Mouse (Mus musculus) hindbrain, embryonic 15.5 days (tissue): Measurements from ENCODE around the gene Mas1. TPM values are rescaled to one million over a fixed set of nuclear protein-coding genes. Genes with fewer than 3 reads are reported as not detected.

ENCODE experiments used
- ATAC-seq: fragments of 200-750 bp; cut with Nextera tagmentation; 2 replicates; pipeline ENCODE4 v1.8.0; 2017; ENCODE audit warnings: low read depth, moderate number of reproducible peaks, moderate TSS enrichment; ENCODE audit not compliant: low FRiP score
- H3K27ac ChIP-seq: fragments of 300-500 bp; sonication (generic); replicated peaks from 2 replicates; pipeline ENCODE4 v1.5.1; 2015; ENCODE audit warnings: mild to moderate bottlenecking, inconsistent platforms
- H3K27me3 ChIP-seq: fragments of 300-500 bp; sonication (generic); 2 replicates; pipeline ENCODE4 v1.6.1; 2015; ENCODE audit warnings: control low read depth, inconsistent platforms
- H3K36me3 ChIP-seq: fragments of 300-500 bp; sonication (generic); 2 replicates; pipeline ENCODE4 v1.6.1; 2015; ENCODE audit warnings: control low read depth, inconsistent platforms
- H3K4me1 ChIP-seq: fragments of 300-500 bp; sonication (generic); replicated peaks from 2 replicates; pipeline ENCODE4 v1.6.1; 2015; ENCODE audit warnings: control low read depth, inconsistent platforms
- H3K4me2 ChIP-seq: fragments of 300-500 bp; sonication (generic); 2 replicates; pipeline ENCODE4 v1.6.1; 2015; ENCODE audit warnings: moderate library complexity, mild to moderate bottlenecking, inconsistent platforms
- H3K4me3 ChIP-seq: fragments of 300-500 bp; sonication (generic); 2 replicates; pipeline ENCODE4 v1.5.1; 2015; ENCODE audit warnings: mild to moderate bottlenecking, inconsistent platforms
- H3K9ac ChIP-seq: fragments of 300-500 bp; sonication (generic); 2 replicates; pipeline ENCODE4 v1.6.1; 2015; ENCODE audit warnings: inconsistent platforms
- H3K9me3 ChIP-seq: fragments of 300-500 bp; sonication (generic); 2 replicates; pipeline ENCODE4 v1.6.1; 2016; ENCODE audit warnings: control low read depth, inconsistent platforms
- WGBS: fragments of 180-500 bp; shearing (Covaris S2); methylation state at CpG from one replicate; pipeline ENCODE4 v1.1.7; 2015; 5-methylcytosine and 5-hydroxymethylcytosine counted together
- polyA plus RNA-seq: library from polyadenylated mRNA; unstranded; fragments of >200 nt; fragmentation: Nextera tagmentation; extraction: Ambion mirVana; gene quantifications from 2 replicates; pipeline ENCODE4 v1.2.1, GENCODE M21; 2015

The Mas1 gene
- polyA plus RNA-seq, 1 experiment from 2014 or later, result not detected

DNA sequence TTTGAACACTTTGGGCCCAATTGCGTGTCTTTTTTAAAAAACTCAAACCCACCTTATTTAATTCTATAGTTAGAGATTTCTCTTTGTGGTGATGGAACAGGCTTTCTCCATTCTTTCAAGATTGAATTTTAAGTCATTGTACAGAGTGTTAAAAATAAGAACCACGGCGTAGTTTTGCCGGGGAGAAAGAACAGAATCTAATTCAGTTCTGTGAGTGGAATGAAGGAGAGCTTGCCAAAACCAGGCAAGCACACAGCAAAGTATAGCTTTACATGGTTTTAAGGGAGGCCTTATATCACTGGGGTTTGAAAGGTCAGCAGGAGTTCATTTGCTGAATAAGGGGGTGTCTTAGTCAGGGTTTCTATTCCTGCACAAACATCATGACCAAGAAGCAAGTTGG lies 23.4 kb downstream of the Mas1 start:
- H3K4me1 ChIP-seq, result no peaks in the 10 kb centered on the region
- no peak for ATAC-seq
- no peaks in the 10 kb centered on the region for H3K9me3 ChIP-seq
- H3K27ac ChIP-seq, result no peak overlapping the region
- WGBS, result 89% methylated on average over 4 of the region's 4 CpGs
- H3K36me3 ChIP-seq, result no peaks in the 10 kb centered on the region
- H3K4me3 ChIP-seq, result no peak overlapping the region
- H3K9ac ChIP-seq, result no peak overlapping the region
- H3K27me3 ChIP-seq, result no peaks in the 10 kb centered on the region
- H3K4me2 ChIP-seq, result no peak overlapping the region

DNA sequence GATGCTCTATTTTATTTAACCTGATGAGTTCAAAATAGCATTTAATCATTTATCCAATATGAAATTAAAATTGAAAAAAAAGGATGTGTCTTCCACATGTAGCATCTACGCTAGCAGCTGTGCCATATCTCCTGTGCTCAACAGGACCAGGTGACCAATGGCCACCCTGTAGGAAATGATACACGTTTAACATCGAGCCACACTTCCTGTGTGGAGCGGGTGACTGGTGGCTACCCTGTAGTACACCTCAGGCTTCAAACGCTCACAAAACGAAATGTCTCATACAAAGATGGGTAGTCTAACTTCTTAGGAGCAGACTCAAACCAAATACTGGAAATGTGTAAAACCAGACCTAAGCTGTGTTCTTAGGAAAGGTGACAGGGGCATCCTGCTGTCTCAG lies 24.1 kb downstream of the Mas1 start:
- Histone ChIP-seq H3K9me3 (no peaks in the 10 kb centered on the region), H3K27me3 (no peaks in the 10 kb centered on the region), H3K36me3 (no peaks in the 10 kb centered on the region), H3K4me1 (no peaks in the 10 kb centered on the region), H3K4me3 (no peak overlapping the region), H3K27ac (no peak overlapping the region), H3K4me2 (no peak overlapping the region), H3K9ac (no peak overlapping the region)
- ATAC-seq, result no peak
- 89% methylated on average over 6 of the region's 6 CpGs for WGBS

DNA sequence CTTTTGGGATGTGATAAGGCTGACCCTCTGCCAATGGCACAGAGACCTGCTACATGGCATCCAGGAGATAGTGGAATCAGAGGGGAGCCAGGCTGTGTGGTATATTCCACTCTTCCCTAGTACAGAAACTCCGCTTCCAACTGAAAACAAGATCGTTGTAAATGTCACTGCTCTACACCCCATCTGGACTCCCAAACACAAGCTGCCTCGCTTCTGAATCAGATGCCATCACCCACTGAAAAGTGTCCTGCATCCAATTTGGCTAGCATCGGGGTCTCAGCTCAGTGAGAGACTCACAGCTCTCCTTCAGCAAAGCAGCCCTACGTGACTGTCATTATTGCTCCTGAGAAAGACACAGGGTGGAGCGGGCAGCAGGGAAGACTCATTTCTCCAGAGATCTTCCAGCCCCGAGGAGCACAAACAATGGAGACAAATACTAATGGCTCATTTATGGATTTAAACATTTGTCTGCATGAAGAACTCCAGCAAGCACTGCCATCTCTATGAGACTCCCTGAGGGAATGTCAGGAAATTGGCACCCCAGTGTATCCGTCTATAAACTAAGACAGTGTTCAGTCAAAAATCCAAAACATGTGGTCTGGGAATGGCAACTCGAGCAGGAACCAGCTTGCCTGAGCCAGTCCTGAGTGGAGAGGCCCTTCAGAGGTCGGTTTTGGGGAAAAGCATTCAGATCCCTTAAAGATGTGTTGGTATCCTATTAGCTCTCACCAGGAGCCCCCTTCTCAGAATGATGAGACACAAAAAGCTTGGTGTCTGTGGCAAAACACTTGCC lies 28.3 kb downstream of the Mas1 start:
- H3K9me3 ChIP-seq, result no peaks in the 10 kb centered on the region
- 63% methylated on average over 10 of the region's 10 CpGs for WGBS
- H3K4me1 ChIP-seq, result no peaks in the 10 kb centered on the region
- no peaks in the 10 kb centered on the region for H3K27me3 ChIP-seq
- no peak overlapping the region for H3K9ac ChIP-seq
- no peak overlapping the region for H3K27ac ChIP-seq
- no peaks in the 10 kb centered on the region for H3K36me3 ChIP-seq
- no peak overlapping the region for H3K4me3 ChIP-seq
- ATAC-seq, result no peak
- H3K4me2 ChIP-seq, result no peak overlapping the region

DNA sequence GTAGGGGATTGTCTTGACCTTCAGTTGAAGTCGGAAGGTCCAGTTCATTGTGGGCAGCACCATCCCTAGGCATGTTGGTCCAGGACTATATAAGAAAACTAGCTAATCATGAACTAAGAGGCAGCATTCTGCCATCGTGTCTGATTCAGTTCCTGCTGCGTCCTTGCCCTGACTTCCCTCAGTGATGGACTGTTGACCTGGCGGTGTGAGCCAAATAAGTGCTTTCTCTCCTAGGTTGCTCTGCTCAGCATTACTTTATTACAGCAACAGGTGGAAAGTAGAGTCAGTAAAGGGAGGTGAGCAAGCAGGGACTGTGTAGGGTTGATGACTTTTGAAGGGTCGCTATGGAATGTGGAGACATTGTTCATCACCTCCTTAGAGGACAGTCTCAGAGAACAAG lies 32.2 kb downstream of the Mas1 start:
- no peak overlapping the region for H3K27ac ChIP-seq
- ATAC-seq, result no peak
- no peaks in the 10 kb centered on the region for H3K9me3 ChIP-seq
- H3K4me1 ChIP-seq, result no peaks in the 10 kb centered on the region
- no peak overlapping the region for H3K4me2 ChIP-seq
- WGBS, result 95% methylated on average over 5 of the region's 5 CpGs
- no peaks in the 10 kb centered on the region for H3K27me3 ChIP-seq
- H3K4me3 ChIP-seq, result no peak overlapping the region
- H3K36me3 ChIP-seq, result no peaks in the 10 kb centered on the region
- no peak overlapping the region for H3K9ac ChIP-seq

DNA sequence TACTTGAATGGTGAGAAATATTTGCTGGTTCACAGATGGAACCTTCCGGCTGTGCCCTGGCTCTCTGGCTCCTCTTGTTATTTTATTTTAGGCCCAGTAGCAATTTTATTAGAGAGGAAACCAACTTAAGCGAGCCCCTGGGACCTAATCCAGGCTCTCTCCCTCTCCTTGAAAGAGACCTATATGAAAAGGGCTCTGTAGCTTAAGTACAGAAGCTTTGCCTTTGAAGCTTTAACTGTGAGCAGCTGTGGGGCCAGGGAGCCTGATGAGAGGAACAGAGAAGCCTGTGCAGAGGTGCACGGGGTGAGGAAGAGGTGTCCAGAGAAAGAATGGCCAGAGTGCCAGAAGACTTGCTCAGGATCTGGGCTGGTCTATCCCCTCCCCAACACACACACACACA lies 33.1 kb downstream of the Mas1 start:
- H3K4me2 ChIP-seq, result no peak overlapping the region
- no peaks in the 10 kb centered on the region for H3K4me1 ChIP-seq
- no peak overlapping the region for H3K4me3 ChIP-seq
- H3K27ac ChIP-seq, result no peak overlapping the region
- no peak for ATAC-seq
- no peaks in the 10 kb centered on the region for H3K9me3 ChIP-seq
- 66% methylated on average over 3 of the region's 3 CpGs for WGBS
- no peaks in the 10 kb centered on the region for H3K36me3 ChIP-seq
- H3K27me3 ChIP-seq, result no peaks in the 10 kb centered on the region
- no peak overlapping the region for H3K9ac ChIP-seq

DNA sequence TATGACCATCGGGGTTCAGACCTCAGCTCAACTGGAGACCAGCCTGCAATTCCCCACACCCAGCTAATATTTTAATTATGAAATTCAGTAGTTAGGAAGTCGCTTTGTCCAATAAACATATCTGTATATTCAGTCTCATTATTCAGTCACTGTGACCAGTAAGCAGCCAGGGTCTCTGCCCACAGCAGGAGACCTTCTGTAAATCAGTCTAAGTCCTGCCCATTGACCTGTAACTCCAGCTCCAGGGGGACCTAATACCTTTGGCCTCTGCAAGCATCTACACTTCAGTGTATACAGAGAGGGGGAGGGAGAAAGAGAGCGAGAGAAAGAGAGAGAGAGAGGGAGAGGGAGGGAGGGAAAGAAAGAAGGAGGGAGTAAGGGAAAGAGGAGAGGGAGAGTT lies 33.6 kb downstream of the Mas1 start:
- ATAC-seq, result no peak
- 76% methylated on average over 3 of the region's 3 CpGs for WGBS
- no peaks in the 10 kb centered on the region for H3K9me3 ChIP-seq

DNA sequence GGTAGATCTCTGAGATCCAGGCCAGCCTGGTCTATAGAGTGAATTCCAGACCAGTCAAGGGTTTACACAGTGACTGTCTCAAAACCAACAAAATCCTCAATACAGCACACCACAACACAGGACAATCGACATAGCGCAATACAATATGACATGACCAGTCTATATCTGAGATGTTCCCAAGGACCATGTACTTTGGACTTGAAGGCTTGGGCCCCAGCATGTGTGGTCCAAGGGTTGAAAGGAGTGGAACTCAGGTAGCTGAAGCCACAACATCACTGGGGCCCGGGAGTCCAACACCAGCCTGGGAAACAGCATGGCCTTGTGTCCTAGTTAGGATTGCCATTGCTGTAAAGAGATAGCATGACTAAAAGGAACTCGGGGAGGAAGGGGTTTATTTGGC lies 35.3 kb downstream of the Mas1 start:
- WGBS, result 96% methylated on average over 4 of the region's 4 CpGs
- no peak overlapping the region for H3K4me2 ChIP-seq
- no peaks in the 10 kb centered on the region for H3K27me3 ChIP-seq
- no peak overlapping the region for H3K9ac ChIP-seq
- no peak overlapping the region for H3K27ac ChIP-seq
- H3K9me3 ChIP-seq, result no peaks in the 10 kb centered on the region
- H3K4me3 ChIP-seq, result no peak overlapping the region
- no peak for ATAC-seq
- H3K36me3 ChIP-seq, result no peaks in the 10 kb centered on the region
- H3K4me1 ChIP-seq, result no peaks in the 10 kb centered on the region

More for the DNA sequence above, 33.6 kb downstream of the Mas1 start:
- H3K27ac ChIP-seq, result no peak overlapping the region
- no peak overlapping the region for H3K4me2 ChIP-seq
- H3K9ac ChIP-seq, result no peak overlapping the region
- H3K4me1 ChIP-seq, result no peaks in the 10 kb centered on the region
- no peaks in the 10 kb centered on the region for H3K27me3 ChIP-seq
- H3K36me3 ChIP-seq, result no peaks in the 10 kb centered on the region
- no peak overlapping the region for H3K4me3 ChIP-seq

DNA sequence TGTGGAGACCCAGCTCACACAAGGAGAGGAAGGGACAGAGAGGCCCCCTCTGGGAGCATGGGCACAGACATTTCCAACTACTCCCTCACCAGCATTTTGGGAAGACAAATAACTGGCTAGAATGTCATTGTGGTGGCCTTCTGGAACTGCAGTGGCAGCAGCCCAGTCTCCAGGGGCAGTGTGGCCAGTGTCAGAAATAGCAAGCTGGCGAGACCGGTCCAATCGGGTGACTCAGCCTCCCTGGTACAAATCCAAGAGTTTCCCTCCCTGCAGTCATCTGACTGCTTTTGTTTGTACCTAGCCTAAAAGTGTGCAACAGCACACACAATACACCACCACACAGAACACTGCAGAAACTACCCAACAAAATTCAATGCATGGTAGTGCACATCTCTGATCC lies 35.7 kb downstream of the Mas1 start:
- no peaks in the 10 kb centered on the region for H3K27me3 ChIP-seq
- H3K4me2 ChIP-seq, result no peak overlapping the region
- no peak overlapping the region for H3K4me3 ChIP-seq
- H3K4me1 ChIP-seq, result no peaks in the 10 kb centered on the region
- 92% methylated on average over 3 of the region's 3 CpGs for WGBS
- H3K27ac ChIP-seq, result no peak overlapping the region
- H3K9ac ChIP-seq, result no peak overlapping the region
- ATAC-seq, result no peak
- no peaks in the 10 kb centered on the region for H3K36me3 ChIP-seq
- no peaks in the 10 kb centered on the region for H3K9me3 ChIP-seq

DNA sequence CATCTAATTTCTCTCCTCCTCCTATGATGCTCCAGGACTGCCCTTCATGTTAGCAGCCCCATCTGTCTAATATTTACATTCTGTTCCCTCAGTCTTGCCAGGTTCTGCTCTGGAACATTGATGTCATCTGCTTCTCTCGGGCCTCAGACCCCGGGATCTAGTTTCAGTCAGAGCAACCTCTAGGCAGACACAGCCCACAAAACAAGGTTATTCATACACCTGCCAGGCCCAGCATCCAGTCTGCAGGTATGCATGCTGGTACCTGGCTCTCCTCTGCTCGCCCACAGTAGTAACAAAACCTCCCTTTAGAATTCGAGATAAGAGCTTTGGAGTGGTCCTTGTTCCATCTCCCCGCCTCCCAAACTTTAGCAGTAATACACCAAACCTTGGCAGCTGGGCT lies 37.6 kb downstream of the Mas1 start:
- Histone ChIP-seq H3K9ac (no peak overlapping the region), H3K9me3 (no peaks in the 10 kb centered on the region), H3K4me2 (no peak overlapping the region), H3K36me3 (no peaks in the 10 kb centered on the region), H3K27me3 (no peaks in the 10 kb centered on the region), H3K4me1 (no peaks in the 10 kb centered on the region), H3K4me3 (no peak overlapping the region), H3K27ac (no peak overlapping the region)
- 80% methylated on average over 5 of the region's 5 CpGs for whole genome bisulfite sequencing
- ATAC-seq, result no peak

DNA sequence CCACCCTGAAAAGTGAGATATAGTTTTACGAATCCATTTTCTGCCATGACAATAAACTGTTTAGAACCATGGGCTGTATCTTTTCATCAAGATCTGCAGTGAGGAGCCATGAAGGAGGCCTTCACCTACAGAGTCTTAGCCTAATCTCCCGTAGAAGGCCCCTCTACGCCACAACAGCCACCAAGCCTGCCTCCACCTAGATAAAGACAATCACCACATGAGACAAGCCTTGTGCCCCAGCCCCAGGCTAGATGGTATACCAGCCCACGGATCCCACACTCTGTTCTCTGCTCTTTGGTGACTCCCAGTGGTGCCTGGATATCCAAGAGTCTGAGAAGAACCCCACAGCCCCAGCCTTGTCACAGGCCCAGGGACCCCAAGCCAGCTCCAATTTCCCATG lies 52.1 kb downstream of the Mas1 start:
- no peak for ATAC-seq
- Histone ChIP-seq H3K27me3 (no peaks in the 10 kb centered on the region), H3K4me1 (no peaks in the 10 kb centered on the region), H3K9me3 (no peaks in the 10 kb centered on the region), H3K9ac (no peak overlapping the region), H3K4me2 (no peak overlapping the region), H3K27ac (no peak overlapping the region), H3K36me3 (no peaks in the 10 kb centered on the region), H3K4me3 (no peak overlapping the region)
- WGBS, result 93% methylated on average over 4 of the region's 4 CpGs

DNA sequence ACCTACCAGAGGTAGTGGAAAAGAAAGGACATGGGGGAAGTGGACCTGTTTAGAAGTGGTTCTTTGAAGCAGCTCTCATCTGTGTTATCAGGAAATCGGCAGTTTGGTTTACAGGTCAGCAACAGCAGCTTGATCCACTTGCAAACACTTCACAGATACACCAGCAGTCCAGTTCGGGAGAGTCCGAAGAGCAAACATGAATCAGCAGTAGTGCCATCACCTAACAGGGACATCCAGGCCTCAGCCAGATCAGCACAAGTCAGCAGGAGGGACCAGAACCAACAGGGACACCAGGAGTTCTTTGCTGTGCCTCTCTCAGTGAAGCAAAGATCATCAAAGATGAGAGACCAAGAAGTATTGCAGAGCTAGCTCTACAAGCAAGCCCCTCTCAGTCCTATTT lies 53.4 kb downstream of the Mas1 start:
- Histone ChIP-seq H3K4me2 (no peak overlapping the region), H3K27me3 (no peaks in the 10 kb centered on the region), H3K4me1 (0 out of 2 replicates have a peak, but pooled peaks cover 4% of the 10 kb centered on the region), H3K9me3 (no peaks in the 10 kb centered on the region), H3K9ac (no peak overlapping the region), H3K27ac (no peak overlapping the region), H3K36me3 (no peaks in the 10 kb centered on the region), H3K4me3 (no peak overlapping the region)
- ATAC-seq, result no peak
- WGBS, result 90% methylated on average over 3 of the region's 3 CpGs

DNA sequence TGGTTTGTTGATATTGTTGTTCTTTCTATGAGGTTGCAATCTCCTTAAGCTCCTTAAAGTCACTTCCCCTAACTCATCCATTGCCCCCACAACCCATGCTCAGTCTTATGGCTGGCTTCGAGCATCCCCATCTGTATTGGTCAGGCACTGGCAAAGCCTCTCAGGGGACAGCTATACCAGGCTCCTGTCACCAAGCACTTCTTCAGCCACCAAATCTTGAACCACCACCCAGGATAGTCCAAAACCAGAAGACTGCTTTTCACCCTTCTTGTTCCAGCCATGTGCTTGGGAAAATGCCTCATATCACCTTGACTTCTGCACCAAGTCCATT lies 57.0 kb downstream of the Mas1 start:
- no peak for ATAC-seq
- Histone ChIP-seq H3K9me3 (no peaks in the 10 kb centered on the region), H3K27ac (no peak overlapping the region), H3K4me3 (no peak overlapping the region), H3K9ac (no peak overlapping the region), H3K36me3 (no peaks in the 10 kb centered on the region), H3K27me3 (no peaks in the 10 kb centered on the region), H3K4me2 (no peak overlapping the region), H3K4me1 (0 out of 2 replicates have a peak, but pooled peaks cover 4% of the 10 kb centered on the region)
- WGBS, result 94% methylated on average over 1 of the region's 1 CpGs
